Mouse (Mus musculus) myocyte (in vitro differentiated cells): Measurements from ENCODE around the gene Arr3.

Experiments used
- E2F4 ChIP-seq: IDR thresholded peaks from one replicate; pipeline ENCODE4 v1.6.1; 2011; ENCODE audit warnings: mild to moderate bottlenecking, control low read depth, moderate library complexity; ENCODE audit not compliant: insufficient read depth
- MAX ChIP-seq: IDR thresholded peaks from one replicate; pipeline ENCODE4 v1.6.1; 2011; ENCODE audit warnings: low read depth, mild to moderate bottlenecking, control low read depth
- MYOD1 ChIP-seq, 3 experiments: IDR thresholded peaks; one replicate each; pipeline ENCODE4 v1.6.1; 2011; ENCODE audit warnings: control low read depth in 2 of 3, low read depth in 2 of 3, mild to moderate bottlenecking in 2 of 3, moderate library complexity in 1 of 3; ENCODE audit not compliant: insufficient read length in 2 of 3, control insufficient read depth in 1 of 3
- POLR2A ChIP-seq: IDR thresholded peaks from one replicate; pipeline ENCODE4 v1.6.1; 2011; ENCODE audit warnings: low read depth, mild to moderate bottlenecking, control low read depth, moderate library complexity; ENCODE audit not compliant: insufficient read length
- POLR2AphosphoS2 ChIP-seq: IDR thresholded peaks from one replicate; pipeline ENCODE4 v1.6.1; 2011; ENCODE audit warnings: low read depth, control low read depth; ENCODE audit not compliant: insufficient read length
- TCF12 ChIP-seq: IDR thresholded peaks from one replicate; pipeline ENCODE4 v1.6.1; 2011; ENCODE audit warnings: mild to moderate bottlenecking, control low read depth; ENCODE audit not compliant: poor library complexity, insufficient read depth, severe bottlenecking
- USF1 ChIP-seq: IDR thresholded peaks from one replicate; pipeline ENCODE4 v1.6.1; 2011; ENCODE audit warnings: low read depth, mild to moderate bottlenecking, control low read depth, moderate library complexity

- no peak for TF ChIP-seq POLR2A
- no peak for TF ChIP-seq POLR2AphosphoS2
- no peak for TF ChIP-seq TCF12
- TF ChIP-seq USF1, result no peak
- no peak for TF ChIP-seq MAX
- TF ChIP-seq MYOD1 (IDR thresholded peaks at IDR 0.05; ENCODE audit: control insufficient read depth in 1 of 3, insufficient read length in 2 of 3, low read depth in 2 of 3), result no peak
- no peak for TF ChIP-seq E2F4
These were observed 10.5 kb upstream of the Arr3 start, which contains the start of gene P2ry4 for GRCm38 (mm10) chrX:100594791-100595190.
